Mouse (Mus musculus) heart, adult 11 months (tissue): ENCODE data around the gene Gpatch11.

Experiments used
- DNase-seq: peaks from one replicate; pipeline ENCODE4 v3.0.0; 2022

Gpatch11 gene

GRCm38 (mm10) chr17:78895394-78895793 is 60.0 kb downstream of the Gpatch11 start:
- DNase-seq: peak; percentile 88
